Comparison of ENCODE assay signal across 16 mouse cellular contexts in the genomic region with DNA sequence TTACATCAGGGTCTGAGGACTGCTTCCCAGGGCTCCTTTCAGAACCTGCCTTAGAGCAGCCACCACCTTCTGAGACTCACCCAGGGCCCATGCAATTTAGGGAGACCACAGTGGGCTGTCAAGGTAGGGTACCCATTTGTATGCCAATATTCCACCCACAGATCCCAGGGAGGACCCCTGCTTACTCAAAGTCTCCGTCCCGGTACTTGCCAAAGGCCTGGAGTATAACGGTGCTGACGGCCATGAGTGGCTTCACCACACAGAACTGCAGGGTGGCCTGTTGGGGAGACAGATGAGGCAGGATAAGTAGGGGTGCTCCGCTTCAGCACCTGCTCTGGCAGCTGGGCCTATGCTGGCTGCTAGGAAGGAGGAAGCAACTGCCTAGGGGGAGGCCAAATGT.
"Had no signal": no experiment of that assay in that cellular context is flagged by ENCODE, and none has a peak within 500 bp of the region (broad histone marks: within the 10 kb centered on the region; RNA-seq: fewer than 3 reads in every experiment).

No protein-coding gene starts in this region.

- H3K9me3 ChIP-seq: liver, embryonic 13.5 days; liver, embryonic 15.5 days; lung, embryonic 15.5 days; megakaryocyte, embryonic 14.5 days; midbrain, embryonic 13.5 days; midbrain, embryonic 15.5 days; neural tube, embryonic 12.5 days; stomach, embryonic 15.5 days had no signal

- H3K4me1 ChIP-seq: midbrain, embryonic 13.5 days; midbrain, embryonic 15.5 days had no signal

- H3K27ac ChIP-seq: liver, embryonic 13.5 days; liver, embryonic 15.5 days; lung, embryonic 15.5 days; macrophage; midbrain, embryonic 13.5 days; midbrain, embryonic 15.5 days; neural tube, embryonic 12.5 days; stomach, postnatal 0 days had no signal

- H3K4me2 ChIP-seq: liver, embryonic 13.5 days; liver, embryonic 15.5 days; lung, embryonic 15.5 days; midbrain, embryonic 11.5 days; midbrain, embryonic 13.5 days; midbrain, embryonic 15.5 days; neural tube, embryonic 12.5 days; stomach, embryonic 15.5 days had no signal

- H3K27me3 ChIP-seq: liver, embryonic 13.5 days; liver, embryonic 15.5 days; lung, embryonic 15.5 days; megakaryocyte, embryonic 14.5 days; midbrain, embryonic 13.5 days; midbrain, embryonic 15.5 days; neural tube, embryonic 12.5 days; stomach, embryonic 15.5 days had no signal

- ATAC-seq: liver, postnatal 0 days; lung, postnatal 0 days; midbrain, embryonic 13.5 days; midbrain, embryonic 15.5 days had no signal

- DNase-seq: liver, embryonic 13.5 days; liver, postnatal 0 days; lung, adult 2 months; right cerebral cortex, postnatal 14 days; thymus, postnatal 25 days had no signal

- H3K9ac ChIP-seq: liver, embryonic 13.5 days; liver, embryonic 15.5 days; liver, postnatal 0 days; lung, embryonic 15.5 days; midbrain, embryonic 13.5 days; midbrain, embryonic 15.5 days; neural tube, embryonic 12.5 days; stomach, embryonic 15.5 days had no signal

- H3K4me3 ChIP-seq: liver, embryonic 13.5 days; liver, embryonic 15.5 days; lung, embryonic 15.5 days; megakaryocyte, embryonic 14.5 days; midbrain, embryonic 13.5 days; midbrain, embryonic 15.5 days; neural tube, embryonic 12.5 days; stomach, embryonic 15.5 days had no signal
